Mouse (Mus musculus) kidney, adult 2 months (tissue): ENCODE data around the gene Sptbn2.

Source experiments
- CTCF ChIP-seq: fragments of 200-500 bp; conservative IDR thresholded peaks from 2 replicates; pipeline ENCODE4 v1.5.1; 2011; ENCODE audit warnings: low read depth, mild to moderate bottlenecking, control low read depth, low read length, moderate library complexity, mixed read lengths; ENCODE audit not compliant: insufficient read depth, insufficient read length
- POLR2A ChIP-seq: fragments of 200-500 bp; IDR thresholded peaks from one replicate; pipeline ENCODE4 v1.6.1; 2011; ENCODE audit warnings: low read depth, low read length, control low read depth

DNA sequence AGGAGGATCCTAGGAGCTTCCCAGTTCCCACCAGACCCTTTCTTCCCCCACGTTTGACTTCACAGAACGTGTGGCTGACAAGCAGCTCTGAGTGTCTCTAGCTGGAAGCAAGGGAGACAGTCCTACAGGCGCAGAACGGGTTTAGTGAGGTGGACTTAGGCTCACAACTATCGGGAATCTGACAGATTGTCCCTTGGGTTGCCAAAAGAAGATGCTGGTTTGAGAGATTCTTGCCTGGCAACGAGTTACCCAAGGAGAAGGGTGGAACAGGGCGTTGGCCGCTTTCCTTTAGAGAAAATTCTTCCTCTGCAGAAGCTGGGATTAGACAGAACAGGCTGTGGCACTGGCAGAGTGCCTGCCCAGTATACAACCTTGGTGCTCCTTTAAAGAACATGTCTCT, 12.1 kb upstream of the Sptbn2 start:
- TF ChIP-seq POLR2A: no peak
- no peak for TF ChIP-seq CTCF
